Mouse (Mus musculus) neural tube, embryonic 13.5 days (tissue): Measurements from ENCODE around the gene Bdkrb1. TPM values are rescaled to one million over a fixed set of nuclear protein-coding genes. Genes with fewer than 3 reads are reported as not detected.

Experiments used
- ATAC-seq: fragments of 200-750 bp; cut with Nextera tagmentation; 2 replicates; pipeline ENCODE4 v1.8.0; 2017; ENCODE audit warnings: low read depth, mild to moderate bottlenecking, moderate TSS enrichment, moderate library complexity
- H3K27ac ChIP-seq: fragments of 300-500 bp; sonication (generic); replicated peaks from 2 replicates; pipeline ENCODE4 v1.5.1; 2015; ENCODE audit warnings: moderate library complexity, mild to moderate bottlenecking, inconsistent platforms
- H3K27me3 ChIP-seq: fragments of 300-500 bp; sonication (generic); 2 replicates; pipeline ENCODE4 v1.6.1; 2015; ENCODE audit warnings: mild to moderate bottlenecking, inconsistent platforms
- H3K36me3 ChIP-seq: fragments of 300-500 bp; sonication (generic); 2 replicates; pipeline ENCODE4 v1.6.1; 2015; ENCODE audit warnings: mild to moderate bottlenecking, inconsistent platforms
- H3K4me1 ChIP-seq: fragments of 300-500 bp; sonication (generic); replicated peaks from 2 replicates; pipeline ENCODE4 v1.6.1; 2015; ENCODE audit warnings: inconsistent platforms
- H3K4me2 ChIP-seq: fragments of 300-500 bp; sonication (generic); 2 replicates; pipeline ENCODE4 v1.6.1; 2015; ENCODE audit warnings: inconsistent platforms, mild to moderate bottlenecking, moderate library complexity
- H3K4me3 ChIP-seq: fragments of 300-500 bp; sonication (generic); 2 replicates; pipeline ENCODE4 v1.5.1; 2015; ENCODE audit warnings: mild to moderate bottlenecking, inconsistent platforms
- H3K9ac ChIP-seq: fragments of 300-500 bp; sonication (generic); 2 replicates; pipeline ENCODE4 v1.6.1; 2015; ENCODE audit warnings: moderate library complexity, mild to moderate bottlenecking, inconsistent platforms
- H3K9me3 ChIP-seq: fragments of 300-500 bp; sonication (generic); 2 replicates; pipeline ENCODE4 v1.6.1; 2016; ENCODE audit warnings: inconsistent platforms
- WGBS: fragments of 180-500 bp; shearing (Covaris S2); methylation state at CpG from one replicate; pipeline ENCODE4 v1.1.7; 2015; 5-methylcytosine and 5-hydroxymethylcytosine counted together
- polyA plus RNA-seq: library from polyadenylated mRNA; unstranded; fragments of >200 nt; fragmentation: Nextera tagmentation; extraction: Ambion mirVana; gene quantifications from 2 replicates; pipeline ENCODE4 v1.2.1, GENCODE M21; 2015

Bdkrb1 gene
- polyA plus RNA-seq, 1 experiment from 2014 or later: not detected

DNA sequence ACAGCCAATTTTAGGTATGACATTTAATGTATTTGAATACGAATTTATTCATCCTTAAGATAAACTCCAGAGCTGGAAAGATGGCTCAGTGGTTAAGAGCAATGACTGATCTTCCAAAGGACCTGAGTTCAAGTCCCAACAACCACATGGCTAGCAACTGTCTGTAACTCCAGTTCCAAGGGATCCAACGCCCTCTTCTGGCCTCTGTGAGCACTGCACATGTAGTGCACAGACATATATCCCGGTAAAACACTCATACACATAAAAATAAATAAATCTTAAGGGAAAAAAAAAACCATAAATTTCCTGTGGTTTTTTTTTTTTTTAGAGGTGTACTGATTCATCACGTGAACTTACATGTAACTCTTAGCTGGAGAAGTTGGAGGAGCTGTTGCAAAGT, 34.7 kb downstream of the Bdkrb1 start:
- 80% methylated on average over 4 of the region's 4 CpGs for WGBS

DNA sequence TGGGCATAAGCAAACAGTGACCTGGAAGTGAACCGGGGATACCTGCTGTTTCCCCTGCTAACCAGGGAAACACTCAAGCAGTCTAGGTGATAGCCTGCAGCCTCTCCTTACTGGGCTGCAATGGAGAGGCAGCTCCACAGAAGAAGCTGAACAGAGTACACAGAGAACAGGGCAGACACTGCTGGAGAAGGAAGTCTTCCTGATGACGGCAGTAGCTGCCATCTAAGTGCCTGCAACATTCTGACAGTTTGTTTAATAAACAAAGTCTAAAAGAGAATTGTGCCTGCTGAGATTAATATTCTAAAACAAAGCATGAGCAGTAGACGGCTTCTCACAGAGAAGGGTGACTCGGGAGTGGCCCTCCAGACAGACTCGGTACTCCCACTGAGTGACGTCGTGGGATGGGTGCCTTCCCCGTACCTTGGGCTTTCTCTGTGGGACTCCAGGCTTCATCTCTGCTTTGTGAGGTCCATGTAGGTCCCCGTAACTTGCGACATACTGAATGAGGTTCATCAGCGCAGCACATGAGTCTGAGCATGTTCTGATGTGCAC, 40.0 kb downstream of the Bdkrb1 start:
- Histone ChIP-seq H3K27me3 (no peaks in the 10 kb centered on the region), H3K36me3 (peaks cover 97% of the 10 kb centered on the region), H3K4me3 (no peak overlapping the region), H3K4me2 (no peak overlapping the region), H3K27ac (no peak overlapping the region), H3K9me3 (no peaks in the 10 kb centered on the region), H3K9ac (no peak overlapping the region), H3K4me1 (no peaks in the 10 kb centered on the region)
- ATAC-seq: no peak
- 94% methylated on average over 11 of the region's 11 CpGs for WGBS

More for the DNA sequence above, 34.7 kb downstream of the Bdkrb1 start:
- Histone ChIP-seq H3K4me3 (no peak overlapping the region), H3K27ac (no peak overlapping the region), H3K4me1 (no peaks in the 10 kb centered on the region), H3K9me3 (no peaks in the 10 kb centered on the region), H3K36me3 (peaks cover 98% of the 10 kb centered on the region), H3K9ac (no peak overlapping the region), H3K4me2 (no peak overlapping the region), H3K27me3 (no peaks in the 10 kb centered on the region)
- ATAC-seq: no peak

Other genes starting within 250 kb of the Bdkrb1 start
- 10.5 and 11.8 TPM in 2 replicates for gene D430019H16Rik, start 149.2 kb upstream of the Bdkrb1 start, polyA plus RNA-seq
- 4.5 and 5.2 TPM in 2 replicates for gene Bdkrb2, start 39.9 kb upstream of the Bdkrb1 start, polyA plus RNA-seq
- gene Gskip, start 81.7 kb downstream of the Bdkrb1 start, polyA plus RNA-seq: 33.3 and 33.4 TPM in 2 replicates
- 12.1 and 13.9 TPM in 2 replicates for gene Atg2b, start 82.1 kb downstream of the Bdkrb1 start, polyA plus RNA-seq
- 1.1 and 1.3 TPM in 2 replicates for gene Ak7, start 102.9 kb downstream of the Bdkrb1 start, polyA plus RNA-seq
- 183 and 212 TPM in 2 replicates for gene Papola, start 181.6 kb downstream of the Bdkrb1 start, polyA plus RNA-seq